Mouse (Mus musculus): ENCODE measurements around the gene Ppm1d. TPM values are rescaled to one million over a fixed set of nuclear protein-coding genes. Genes with fewer than 3 reads are reported as not detected.

Ppm1d gene
- 10 to 100 TPM; 20.2 to 21.3 TPM for total RNA-seq (2021)

GRCm38 (mm10) chr11:85310713-85311574 lies at the start of gene Ppm1d:
Ppm1d (plus strand) TSS chr11:85311244.
- intact Hi-C loops (cut with DNase I) = no loop called here
- peak; percentile 100 for DNase-seq

GRCm38 (mm10) chr11:85264635-85265034 lies 46.4 kb upstream of the Ppm1d start:
- DNase-seq = no peak
- intact Hi-C loops (cut with DNase I) = no loop called here

- intact Hi-C loops (cut with DNase I) = no loop called here
- DNase-seq = no peak
Observed at GRCm38 (mm10) chr11:85267393-85267792, 43.7 kb upstream of the Ppm1d start.

- intact Hi-C loops (cut with DNase I) = no loop called here
- peak; percentile 29 for DNase-seq
Observed at GRCm38 (mm10) chr11:85270631-85271030, 40.4 kb upstream of the Ppm1d start.

GRCm38 (mm10) chr11:85273299-85273698 lies 37.7 kb upstream of the Ppm1d start:
- no peak for DNase-seq
- intact Hi-C loops (cut with DNase I) = no loop called here

GRCm38 (mm10) chr11:85275151-85275550 lies 35.9 kb upstream of the Ppm1d start:
- intact Hi-C loops (cut with DNase I) = no loop called here
- no peak for DNase-seq

GRCm38 (mm10) chr11:85277609-85278008 lies 33.4 kb upstream of the Ppm1d start:
- intact Hi-C loops (cut with DNase I) = no loop called here

GRCm38 (mm10) chr11:85278175-85278574 lies 32.9 kb upstream of the Ppm1d start:
- no peak for DNase-seq
- intact Hi-C loops (cut with DNase I) = no loop called here

More at GRCm38 (mm10) chr11:85277609-85278008, 33.4 kb upstream of the Ppm1d start:
- DNase-seq = no peak

GRCm38 (mm10) chr11:85281219-85281878 lies 29.7 kb upstream of the Ppm1d start:
- no peak for DNase-seq
- intact Hi-C loops (cut with DNase I) = no loop called here

GRCm38 (mm10) chr11:85297953-85298352 lies 13.1 kb upstream of the Ppm1d start:
- DNase-seq = no peak
- intact Hi-C loops (cut with DNase I) = no loop called here

- no peak for DNase-seq
- intact Hi-C loops (cut with DNase I) = no loop called here
Observed at GRCm38 (mm10) chr11:85299880-85300279, 11.2 kb upstream of the Ppm1d start.

GRCm38 (mm10) chr11:85301161-85301560 lies 9.9 kb upstream of the Ppm1d start:
- intact Hi-C loops (cut with DNase I) = no loop called here
- DNase-seq = no peak

GRCm38 (mm10) chr11:85301836-85302235 lies 9.2 kb upstream of the Ppm1d start:
- no peak for DNase-seq
- intact Hi-C loops (cut with DNase I) = no loop called here

- DNase-seq = no peak
- intact Hi-C loops (cut with DNase I) = no loop called here
Observed at GRCm38 (mm10) chr11:85306577-85307260, 4.3 kb upstream of the Ppm1d start.

GRCm38 (mm10) chr11:85308799-85309198 lies 2.2 kb upstream of the Ppm1d start:
- intact Hi-C loops (cut with DNase I) = no loop called here
- no peak for DNase-seq

GRCm38 (mm10) chr11:85310407-85310712 lies 684 bp upstream of the Ppm1d start:
- DNase-seq = no peak
- intact Hi-C loops (cut with DNase I) = no loop called here

GRCm38 (mm10) chr11:85311645-85312490 lies 824 bp downstream of the Ppm1d start:
- intact Hi-C loops (cut with DNase I) = no loop called here
- DNase-seq = peak; percentile 38

GRCm38 (mm10) chr11:85312818-85313217 lies 1.8 kb downstream of the Ppm1d start:
- intact Hi-C loops (cut with DNase I) = no loop called here
- DNase-seq = peak; percentile 55

GRCm38 (mm10) chr11:85313361-85313760 lies 2.3 kb downstream of the Ppm1d start:
- intact Hi-C loops (cut with DNase I) = no loop called here
- no peak for DNase-seq

- intact Hi-C loops (cut with DNase I) = no loop called here
Observed at GRCm38 (mm10) chr11:85323567-85324330, 12.7 kb downstream of the Ppm1d start.

More at GRCm38 (mm10) chr11:85323567-85324330, 12.7 kb downstream of the Ppm1d start:
- no peak for DNase-seq

Measured in left cerebral cortex, postnatal 4 days (tissue).